Mouse (Mus musculus) frontal cortex, adult 2 months (tissue): Measurements from ENCODE around the gene Slc25a25. TPM values are rescaled to one million over a fixed set of nuclear protein-coding genes. Genes with fewer than 3 reads are reported as not detected.
A peak's percentile ranks its signal among the peaks of the same experiment; 100 is the strongest.

ENCODE experiments used
- DNase-seq, 2 experiments: peaks; one replicate each; pipeline ENCODE4 v3.0.0; 2022; ENCODE audit warnings: low spot score in 1 of 2; ENCODE audit errors: extremely low spot score in 1 of 2
- polyA plus RNA-seq: library from polyadenylated mRNA; depleted of rRNA; stranded (reverse); fragments of >200 nt; gene quantifications from 2 replicates; pipeline ENCODE4 v1.2.3, GENCODE M21; 2012

Slc25a25 gene
- polyA plus RNA-seq, 1 experiment = 44.3 TPM

- DNase-seq = no peak
Measured at GRCm38 (mm10) chr2:32408429-32409424, 42.5 kb downstream of the Slc25a25 start.

GRCm38 (mm10) chr2:32407144-32407824 is 44.0 kb downstream of the Slc25a25 start:
- DNase-seq = no peak

DNA sequence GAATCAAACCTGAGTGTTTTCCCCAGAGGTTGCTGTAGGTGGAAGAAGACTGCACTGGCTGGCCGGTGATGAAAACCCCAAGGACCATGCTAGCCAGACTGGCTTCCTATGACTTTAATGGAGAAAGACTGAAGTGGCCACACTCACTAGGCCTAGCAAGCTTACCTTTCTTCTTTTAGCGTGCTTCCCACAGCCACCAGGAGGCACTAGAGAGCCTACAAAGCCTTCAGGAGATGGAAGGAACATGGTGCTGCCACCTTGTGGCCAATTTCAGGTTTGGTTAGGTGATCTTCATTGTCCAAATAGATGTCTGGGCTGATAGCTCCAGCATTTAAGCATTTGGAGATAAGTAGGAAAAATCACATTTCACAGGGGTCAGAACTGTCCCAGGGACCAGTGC is 46.6 kb downstream of the Slc25a25 start:
- DNase-seq = peak; percentile 91 to 100

GRCm38 (mm10) chr2:32396695-32397094 is 54.5 kb downstream of the Slc25a25 start:
- DNase-seq = no peak

- DNase-seq = peak; percentile 93 to 95
Measured at GRCm38 (mm10) chr2:32395946-32396621, 55.2 kb downstream of the Slc25a25 start.

DNA sequence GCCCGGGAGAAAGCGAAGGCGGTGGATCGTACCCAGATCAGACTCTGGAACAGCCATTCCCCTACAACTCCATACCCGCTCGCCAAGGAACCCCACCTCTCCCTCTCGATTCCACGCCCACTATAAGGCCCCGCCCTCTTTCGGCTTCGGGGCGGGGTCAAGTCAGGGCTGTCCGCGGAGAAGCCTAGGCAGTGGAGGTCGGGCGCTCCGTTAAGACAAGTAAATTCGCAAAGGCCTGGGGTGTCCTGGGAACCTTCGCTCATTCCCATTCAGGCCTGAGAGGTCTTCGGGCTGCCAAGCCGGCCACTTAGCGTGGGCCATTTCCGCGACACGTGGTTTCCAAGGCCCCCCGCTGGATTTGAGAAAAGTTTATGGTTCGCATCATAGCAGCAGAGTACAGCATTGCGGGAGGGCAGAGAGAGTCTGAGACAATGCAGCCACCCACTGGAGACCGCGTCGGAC is 55.7 kb downstream of the Slc25a25 start, which contains the start of gene Ptges2:
Gene Ptges2 (plus strand): TSS at position 413 of the 462 bp plus-strand sequence.
- DNase-seq = peak; percentile 82 to 89

DNA sequence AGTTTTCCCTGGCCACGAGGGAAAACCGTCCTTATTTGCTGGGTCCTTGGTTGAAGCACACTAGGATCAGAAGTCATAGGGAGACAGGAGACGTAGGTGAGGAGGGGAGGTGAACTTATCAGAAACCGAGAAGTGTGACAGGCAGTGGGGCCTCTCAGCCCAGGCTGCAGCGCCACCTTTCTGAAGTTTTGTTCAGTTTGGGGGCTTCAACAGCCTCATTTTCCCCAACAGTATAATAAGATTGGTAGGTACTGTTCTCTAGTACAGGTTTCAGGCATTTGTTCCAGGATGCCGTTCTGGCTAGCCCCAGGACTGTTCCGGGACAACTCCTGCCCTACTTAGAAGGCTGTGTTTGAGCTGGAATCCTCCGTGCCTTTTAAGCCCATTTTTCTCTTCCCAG is 56.3 kb downstream of the Slc25a25 start:
- DNase-seq = peak in 1 of 2 experiments; percentile 56

DNA sequence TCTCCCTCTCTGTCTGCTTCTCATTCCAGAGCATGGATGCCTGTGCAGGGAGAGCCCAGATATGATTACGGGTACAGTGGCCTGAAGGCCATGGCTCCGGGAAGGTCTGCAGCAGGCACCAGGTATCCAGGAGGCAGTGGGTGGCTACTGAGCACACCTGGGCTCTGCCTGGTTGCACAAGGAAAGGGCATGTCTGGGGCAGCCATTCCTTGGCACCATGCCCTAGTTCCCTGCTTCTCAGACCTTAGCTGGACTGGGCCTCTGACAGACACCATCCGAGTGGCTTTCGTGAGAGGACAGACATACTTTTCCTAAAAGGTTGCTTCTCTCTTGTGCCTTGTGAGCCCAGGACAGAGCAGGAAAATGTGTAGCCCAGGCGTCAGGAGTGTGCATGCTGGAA is 59.2 kb downstream of the Slc25a25 start:
- no peak for DNase-seq

DNA sequence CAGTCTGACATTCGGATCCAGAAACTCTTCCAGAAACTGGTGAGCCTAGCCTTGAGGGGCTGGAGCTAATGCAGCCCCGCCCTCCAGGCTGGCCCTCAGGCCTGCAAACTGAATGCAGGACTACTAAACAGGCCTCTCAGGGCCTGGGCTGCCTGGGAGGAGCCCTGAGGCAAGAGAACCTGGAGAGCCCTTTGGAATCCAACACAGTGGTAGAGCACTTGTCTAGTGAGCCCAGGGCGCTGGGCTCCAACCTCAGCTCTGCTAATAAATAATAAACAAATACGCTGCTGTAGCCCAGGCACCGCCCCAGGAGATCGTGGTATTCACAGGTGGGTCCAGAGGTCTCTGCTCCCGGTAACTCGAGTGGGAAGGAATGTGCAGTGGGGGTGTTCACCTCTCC is 60.4 kb downstream of the Slc25a25 start:
- DNase-seq = no peak

DNA sequence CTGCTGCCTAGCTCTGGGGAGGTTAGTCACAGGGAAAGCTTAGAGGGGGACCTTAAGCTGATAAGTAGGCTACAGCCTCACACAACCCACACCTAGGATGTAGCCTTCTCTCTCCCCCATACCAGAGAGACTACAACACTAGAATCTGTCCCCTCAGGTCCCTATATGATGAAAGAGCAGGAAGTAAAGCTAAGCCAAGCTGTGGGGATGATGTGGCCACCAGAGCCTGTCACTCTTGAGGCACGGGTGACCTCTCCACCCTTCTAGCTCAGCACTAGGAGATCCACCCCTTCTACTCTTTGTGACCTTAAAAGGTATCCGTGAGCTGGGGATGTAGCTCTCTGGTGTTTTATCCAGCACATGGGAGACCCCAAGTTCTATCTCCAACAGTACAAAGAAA is 62.1 kb downstream of the Slc25a25 start:
- no peak for DNase-seq

GRCm38 (mm10) chr2:32387706-32388490 is 63.3 kb downstream of the Slc25a25 start, which contains the start of gene Lcn2:
Gene Lcn2 (minus strand): TSS chr2:32388252.
- DNase-seq = no peak

DNA sequence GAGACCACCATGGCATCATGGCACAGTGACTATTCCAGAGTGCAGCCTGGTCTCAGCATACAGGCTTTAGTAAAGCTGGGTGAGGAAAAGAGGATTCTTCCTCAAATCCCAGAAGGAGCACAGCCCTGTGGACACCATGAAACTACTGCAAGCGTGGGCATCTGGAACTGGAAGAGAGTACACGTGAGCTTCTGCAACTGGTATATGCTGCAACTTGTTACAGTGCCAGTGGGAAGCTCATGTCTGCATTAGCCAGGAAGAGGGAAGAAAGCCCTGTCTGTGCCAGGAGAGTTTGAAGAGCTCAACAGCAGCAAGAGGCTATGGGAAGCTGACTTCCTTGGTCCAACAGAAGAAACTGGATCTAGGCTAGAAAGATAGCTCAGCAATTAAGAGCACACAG is 68.6 kb downstream of the Slc25a25 start:
- DNase-seq = peak in 1 of 2 experiments; percentile 47

DNA sequence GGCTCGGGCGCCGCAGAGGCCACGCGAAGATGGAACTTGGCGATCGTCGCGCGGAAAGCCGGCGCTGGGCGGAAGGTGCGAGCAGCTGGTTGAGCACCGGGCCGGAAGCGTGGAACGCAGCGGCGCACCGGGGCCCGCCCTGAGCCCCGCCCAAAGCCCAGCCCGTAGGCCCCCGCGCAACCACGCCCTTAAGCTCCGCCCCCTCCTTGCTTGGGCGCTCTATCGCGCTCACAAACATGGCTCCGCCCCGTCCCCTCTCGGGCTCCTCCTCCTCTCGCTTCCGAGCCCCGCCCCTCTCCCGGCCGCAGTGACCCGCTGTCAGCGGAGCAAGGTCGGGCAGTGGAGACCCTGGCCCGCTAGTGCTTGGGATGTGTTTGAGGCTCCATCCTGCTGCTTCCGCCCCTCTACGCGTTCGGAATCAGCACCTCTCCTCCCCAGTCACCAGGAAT is 69.4 kb downstream of the Slc25a25 start, which contains the start of gene 1110008P14Rik:
Gene 1110008P14Rik (minus strand): TSS at position 164 of the 449 bp plus-strand sequence.
- peak; percentile 85 to 95 for DNase-seq

- peak in 1 of 2 experiments; percentile 52 for DNase-seq
Measured at GRCm38 (mm10) chr2:32381141-32381774, 70.0 kb downstream of the Slc25a25 start.

GRCm38 (mm10) chr2:32380001-32380500 is 71.2 kb downstream of the Slc25a25 start:
- DNase-seq = no peak

- peak in 1 of 2 experiments; percentile 63 for DNase-seq
Measured at GRCm38 (mm10) chr2:32376963-32377362, 74.3 kb downstream of the Slc25a25 start.

DNA sequence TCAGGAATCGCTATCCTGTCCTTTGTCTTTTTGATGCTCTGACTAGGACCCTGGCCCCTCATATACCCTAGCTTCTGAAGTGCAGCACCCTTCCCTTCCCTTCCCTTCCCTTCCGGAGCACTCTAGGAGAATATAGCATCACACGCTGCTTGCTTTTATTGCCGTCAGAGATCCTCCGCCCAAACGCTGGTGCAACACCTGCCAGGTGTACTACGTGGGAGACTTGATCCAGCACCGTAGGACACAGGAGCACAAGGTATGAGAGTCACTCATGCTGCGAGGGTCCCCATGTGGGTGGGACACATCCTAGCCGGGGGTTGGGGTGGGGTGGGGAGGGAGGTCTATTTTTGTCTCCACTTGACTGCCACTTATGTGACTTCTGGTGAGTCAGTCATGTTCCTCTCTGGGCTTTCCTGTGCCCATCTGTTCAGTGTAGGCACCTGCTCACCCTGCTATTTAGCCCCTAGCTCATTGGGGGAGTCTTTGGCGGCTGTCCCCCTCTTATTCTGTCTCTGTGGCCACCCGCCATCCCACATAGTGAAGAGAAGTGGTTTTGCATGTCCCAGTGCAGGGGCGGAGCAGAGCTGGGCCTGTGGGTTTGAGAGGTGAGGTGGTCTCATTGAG is 75.8 kb downstream of the Slc25a25 start:
- DNase-seq = peak in 1 of 2 experiments; percentile 56

- DNase-seq = no peak
Measured at GRCm38 (mm10) chr2:32374191-32374590, 77.1 kb downstream of the Slc25a25 start.
